Mouse (Mus musculus): ENCODE measurements at regions not wholly inside any gene's neighbourhood (a gene's known extent, or its start where the extent isn't known, plus 50 kb on each side); places are given as distances from the start of the nearest gene placed in this dataset.

DNA sequence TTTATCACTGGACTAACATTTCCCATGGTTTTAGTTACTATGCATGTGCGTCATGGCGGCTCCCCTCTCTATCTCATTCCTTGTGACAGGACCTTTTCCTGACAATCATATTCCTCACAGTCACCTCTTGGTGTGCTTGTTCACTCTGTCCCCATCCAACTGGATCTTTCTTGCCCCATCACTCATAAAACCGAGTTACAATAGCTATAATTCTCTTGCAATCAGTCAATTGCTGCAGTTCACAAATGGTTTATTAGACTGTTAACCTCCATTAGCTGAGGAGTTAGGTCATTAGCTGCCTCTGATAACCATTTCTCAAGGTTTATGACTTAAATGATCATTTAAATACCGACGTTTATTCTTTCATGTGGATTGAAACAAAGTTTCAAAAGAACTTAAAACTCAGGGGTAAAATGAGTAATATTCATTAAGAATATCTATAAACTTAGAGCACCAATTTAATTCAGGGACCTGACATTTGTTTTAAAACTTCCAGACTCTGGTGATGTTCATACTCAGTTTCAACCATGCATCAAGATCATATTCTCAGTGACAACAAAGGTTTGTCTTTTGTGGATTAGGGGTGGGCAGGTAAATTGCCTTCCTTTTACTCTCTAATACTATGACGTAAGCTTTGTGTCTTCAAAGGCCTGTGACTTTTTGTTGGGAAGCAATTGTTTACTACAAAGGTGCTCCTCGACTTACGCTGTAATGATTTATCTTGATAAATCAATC lies 344.4 kb upstream of the Sel1l start:
- Histone ChIP-seq H3K27me3 (ENCODE audit: control insufficient read depth, insufficient read depth, low read length) (no peaks in the 10 kb centered on the region), H3K4me3 (ENCODE audit: low read depth, low read length) (no peak overlapping the region), H3K27ac (ENCODE audit: low read depth, low read length) (no peak overlapping the region), H3K9ac (ENCODE audit: low read depth, low read length) (no peak overlapping the region), H3K9me3 (replicated peaks; ENCODE audit: control insufficient read depth, low read length) (no peaks in the 10 kb centered on the region), H3K36me3 (ENCODE audit: control insufficient read depth, insufficient read depth, low read length) (no peaks in the 10 kb centered on the region), H3K4me1 (ENCODE audit: control insufficient read depth, insufficient read depth, low read length) (no peaks in the 10 kb centered on the region), H3K4me2 (no peak overlapping the region)
- no peak for ATAC-seq (replicated peaks; ENCODE audit: insufficient number of reproducible peaks, low FRiP score, low TSS enrichment)
- 83% methylated on average over 8 of the region's 8 CpGs for WGBS (ENCODE audit: insufficient replicate concordance)

- Histone ChIP-seq H3K9me3 (replicated peaks; ENCODE audit: control insufficient read depth, low read length) (no peaks in the 10 kb centered on the region), H3K4me2 (no peak overlapping the region), H3K27ac (ENCODE audit: low read depth, low read length) (no peak overlapping the region), H3K4me3 (ENCODE audit: low read depth, low read length) (no peak overlapping the region), H3K4me1 (ENCODE audit: control insufficient read depth, insufficient read depth, low read length) (no peaks in the 10 kb centered on the region), H3K36me3 (ENCODE audit: control insufficient read depth, insufficient read depth, low read length) (no peaks in the 10 kb centered on the region), H3K27me3 (ENCODE audit: control insufficient read depth, insufficient read depth, low read length) (no peaks in the 10 kb centered on the region), H3K9ac (ENCODE audit: low read depth, low read length) (no peak overlapping the region)
- ATAC-seq (replicated peaks; ENCODE audit: insufficient number of reproducible peaks, low FRiP score, low TSS enrichment) = no peak
These were observed 340.1 kb upstream of the Sel1l start for GRCm38 (mm10) chr12:92189022-92189421.

- ATAC-seq (replicated peaks; ENCODE audit: insufficient number of reproducible peaks, low FRiP score, low TSS enrichment) = no peak
- H3K27me3 ChIP-seq (ENCODE audit: control insufficient read depth, insufficient read depth, low read length) = no peaks in the 10 kb centered on the region
- WGBS (ENCODE audit: insufficient replicate concordance) = 79% methylated on average over 2 of the region's 2 CpGs
These were observed 338.2 kb upstream of the Sel1l start for GRCm38 (mm10) chr12:92187133-92187482.

GRCm38 (mm10) chr12:92186448-92187132 lies 337.6 kb upstream of the Sel1l start:
- WGBS (ENCODE audit: insufficient replicate concordance) = 81% methylated on average over 6 of the region's 6 CpGs
- ATAC-seq (replicated peaks; ENCODE audit: insufficient number of reproducible peaks, low FRiP score, low TSS enrichment) = no peak
- H3K9me3 ChIP-seq (replicated peaks; ENCODE audit: control insufficient read depth, low read length) = no peaks in the 10 kb centered on the region
- no peak overlapping the region for H3K4me3 ChIP-seq (ENCODE audit: low read depth, low read length)
- H3K4me1 ChIP-seq (ENCODE audit: control insufficient read depth, insufficient read depth, low read length) = no peaks in the 10 kb centered on the region
- no peaks in the 10 kb centered on the region for H3K36me3 ChIP-seq (ENCODE audit: control insufficient read depth, insufficient read depth, low read length)
- no peak overlapping the region for H3K27ac ChIP-seq (ENCODE audit: low read depth, low read length)
- no peak overlapping the region for H3K4me2 ChIP-seq
- no peaks in the 10 kb centered on the region for H3K27me3 ChIP-seq (ENCODE audit: control insufficient read depth, insufficient read depth, low read length)
- no peak overlapping the region for H3K9ac ChIP-seq (ENCODE audit: low read depth, low read length)

More at GRCm38 (mm10) chr12:92187133-92187482, 338.2 kb upstream of the Sel1l start:
- Histone ChIP-seq H3K4me1 (ENCODE audit: control insufficient read depth, insufficient read depth, low read length) (no peaks in the 10 kb centered on the region), H3K4me3 (ENCODE audit: low read depth, low read length) (no peak overlapping the region), H3K9ac (ENCODE audit: low read depth, low read length) (no peak overlapping the region), H3K4me2 (no peak overlapping the region), H3K9me3 (replicated peaks; ENCODE audit: control insufficient read depth, low read length) (no peaks in the 10 kb centered on the region), H3K27ac (ENCODE audit: low read depth, low read length) (no peak overlapping the region), H3K36me3 (ENCODE audit: control insufficient read depth, insufficient read depth, low read length) (no peaks in the 10 kb centered on the region)

- Histone ChIP-seq H3K4me1 (ENCODE audit: control insufficient read depth, insufficient read depth, low read length) (no peaks in the 10 kb centered on the region), H3K36me3 (ENCODE audit: control insufficient read depth, insufficient read depth, low read length) (no peaks in the 10 kb centered on the region), H3K4me3 (ENCODE audit: low read depth, low read length) (no peak overlapping the region), H3K4me2 (no peak overlapping the region), H3K27me3 (ENCODE audit: control insufficient read depth, insufficient read depth, low read length) (no peaks in the 10 kb centered on the region), H3K9ac (ENCODE audit: low read depth, low read length) (no peak overlapping the region), H3K27ac (ENCODE audit: low read depth, low read length) (no peak overlapping the region), H3K9me3 (replicated peaks; ENCODE audit: control insufficient read depth, low read length) (no peaks in the 10 kb centered on the region)
- ATAC-seq (replicated peaks; ENCODE audit: insufficient number of reproducible peaks, low FRiP score, low TSS enrichment) = no peak
- WGBS (ENCODE audit: insufficient replicate concordance) = 68% methylated on average over 5 of the region's 5 CpGs
These were observed 330.3 kb upstream of the Sel1l start for GRCm38 (mm10) chr12:92179292-92179691.

DNA sequence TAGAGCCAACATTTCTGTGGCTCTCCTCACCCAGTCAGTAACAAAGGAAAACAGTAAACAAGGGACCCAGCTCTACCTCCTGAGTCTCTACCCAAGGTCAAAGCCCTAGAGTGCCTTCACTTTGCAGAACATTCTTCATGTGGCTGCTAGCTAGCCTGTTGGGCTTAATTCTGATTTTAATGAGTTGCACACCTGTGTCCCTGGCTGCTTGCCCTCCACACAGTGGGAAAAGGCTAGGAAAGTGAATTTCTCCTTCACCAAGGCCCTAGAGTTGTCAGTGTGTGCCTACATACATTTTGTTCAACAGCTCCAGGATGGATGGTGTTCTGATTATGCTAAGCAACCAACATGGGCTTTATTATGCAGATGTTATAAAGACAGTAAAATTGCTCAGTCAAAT lies 307.8 kb upstream of the Sel1l start:
- H3K27me3 ChIP-seq (ENCODE audit: control insufficient read depth, insufficient read depth, low read length) = no peaks in the 10 kb centered on the region
- no peak overlapping the region for H3K4me2 ChIP-seq
- no peak overlapping the region for H3K9ac ChIP-seq (ENCODE audit: low read depth, low read length)
- no peaks in the 10 kb centered on the region for H3K9me3 ChIP-seq (replicated peaks; ENCODE audit: control insufficient read depth, low read length)
- no peaks in the 10 kb centered on the region for H3K4me1 ChIP-seq (ENCODE audit: control insufficient read depth, insufficient read depth, low read length)
- H3K27ac ChIP-seq (ENCODE audit: low read depth, low read length) = no peak overlapping the region
- no peaks in the 10 kb centered on the region for H3K36me3 ChIP-seq (ENCODE audit: control insufficient read depth, insufficient read depth, low read length)
- no peak overlapping the region for H3K4me3 ChIP-seq (ENCODE audit: low read depth, low read length)
- no peak for ATAC-seq (replicated peaks; ENCODE audit: insufficient number of reproducible peaks, low FRiP score, low TSS enrichment)

DNA sequence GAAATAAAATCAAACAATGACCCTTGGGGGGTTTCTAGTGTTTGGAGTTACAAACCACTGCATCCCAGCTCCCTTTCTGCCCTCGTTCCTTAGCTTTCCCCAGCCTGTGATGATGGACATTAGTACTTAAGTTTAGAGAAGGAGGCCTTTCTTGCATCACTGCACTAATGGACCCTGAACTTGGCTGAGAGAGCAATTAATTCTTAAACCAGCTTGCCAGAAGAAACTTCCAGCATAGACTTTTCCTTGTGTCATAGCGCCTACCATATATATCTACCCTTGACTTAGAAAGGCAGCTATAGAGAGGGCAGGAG lies 303.9 kb upstream of the Sel1l start:
- Histone ChIP-seq H3K27ac (ENCODE audit: low read depth, low read length) (no peak overlapping the region), H3K4me1 (ENCODE audit: control insufficient read depth, insufficient read depth, low read length) (no peaks in the 10 kb centered on the region)
- WGBS (ENCODE audit: insufficient replicate concordance) = 81% methylated on average over 2 of the region's 2 CpGs

GRCm38 (mm10) chr12:92152043-92152921 lies 303.3 kb upstream of the Sel1l start:
- no peak overlapping the region for H3K9ac ChIP-seq (ENCODE audit: low read depth, low read length)
- ATAC-seq (replicated peaks; ENCODE audit: insufficient number of reproducible peaks, low FRiP score, low TSS enrichment) = no peak
- no peaks in the 10 kb centered on the region for H3K9me3 ChIP-seq (replicated peaks; ENCODE audit: control insufficient read depth, low read length)
- no peaks in the 10 kb centered on the region for H3K36me3 ChIP-seq (ENCODE audit: control insufficient read depth, insufficient read depth, low read length)
- H3K27me3 ChIP-seq (ENCODE audit: control insufficient read depth, insufficient read depth, low read length) = no peaks in the 10 kb centered on the region
- 60% methylated on average over 4 of the region's 4 CpGs for WGBS (ENCODE audit: insufficient replicate concordance)
- no peak overlapping the region for H3K4me2 ChIP-seq
- no peak overlapping the region for H3K4me3 ChIP-seq (ENCODE audit: low read depth, low read length)
- no peak overlapping the region for H3K27ac ChIP-seq (ENCODE audit: low read depth, low read length)
- no peaks in the 10 kb centered on the region for H3K4me1 ChIP-seq (ENCODE audit: control insufficient read depth, insufficient read depth, low read length)

More for the DNA sequence above, 303.9 kb upstream of the Sel1l start:
- no peaks in the 10 kb centered on the region for H3K36me3 ChIP-seq (ENCODE audit: control insufficient read depth, insufficient read depth, low read length)
- H3K4me3 ChIP-seq (ENCODE audit: low read depth, low read length) = no peak overlapping the region
- no peak overlapping the region for H3K9ac ChIP-seq (ENCODE audit: low read depth, low read length)
- H3K27me3 ChIP-seq (ENCODE audit: control insufficient read depth, insufficient read depth, low read length) = no peaks in the 10 kb centered on the region
- no peaks in the 10 kb centered on the region for H3K9me3 ChIP-seq (replicated peaks; ENCODE audit: control insufficient read depth, low read length)
- no peak for ATAC-seq (replicated peaks; ENCODE audit: insufficient number of reproducible peaks, low FRiP score, low TSS enrichment)
- H3K4me2 ChIP-seq = no peak overlapping the region
